Mouse (Mus musculus) spleen, adult 2 months (tissue): Measurements from ENCODE around the gene 2900026A02Rik. TPM values are rescaled to one million over a fixed set of nuclear protein-coding genes. Genes with fewer than 3 reads are reported as not detected.

Source experiments
- DNase-seq, 2 experiments: peaks; one replicate each; pipeline versions ENCODE4 v3.0.0 to v3.0.0-alpha.2; 2012 to 2021; ENCODE audit warnings: low spot score in 2 of 2, low read depth in 1 of 2
- H3K27ac ChIP-seq: fragments of 200-500 bp; 2 replicates; pipeline ENCODE4 v1.5.1; 2012; ENCODE audit warnings: low read length, inconsistent platforms; ENCODE audit not compliant: insufficient read depth
- H3K27me3 ChIP-seq: fragments of 200-500 bp; 2 replicates; pipeline ENCODE4 v1.6.1; 2012; ENCODE audit warnings: mild to moderate bottlenecking, moderate library complexity, low read length, inconsistent platforms; ENCODE audit not compliant: control insufficient read depth, insufficient read depth
- H3K36me3 ChIP-seq: fragments of 200-500 bp; 2 replicates; pipeline ENCODE4 v1.6.1; 2012; ENCODE audit warnings: mild to moderate bottlenecking, low read length, inconsistent platforms; ENCODE audit not compliant: control insufficient read depth, insufficient read depth
- H3K4me1 ChIP-seq: fragments of 200-500 bp; 2 replicates; pipeline ENCODE4 v1.6.1; 2011; ENCODE audit warnings: inconsistent platforms; ENCODE audit not compliant: control insufficient read depth, insufficient read depth, insufficient read length
- H3K4me3 ChIP-seq: fragments of 200-500 bp; 2 replicates; pipeline ENCODE4 v1.5.1; 2011; ENCODE audit warnings: mild to moderate bottlenecking, inconsistent platforms; ENCODE audit not compliant: insufficient read depth, insufficient read length; ENCODE audit errors: extremely low read depth
- CTCF ChIP-seq: fragments of 200-500 bp; IDR thresholded peaks from 2 replicates; pipeline ENCODE4 v1.5.1; 2011; ENCODE audit warnings: mild to moderate bottlenecking, inconsistent platforms; ENCODE audit not compliant: insufficient read depth, insufficient read length, insufficient replicate concordance; ENCODE audit errors: extremely low read depth
- POLR2A ChIP-seq: fragments of 200-500 bp; IDR thresholded peaks from 2 replicates; pipeline ENCODE4 v1.6.1; 2011; ENCODE audit warnings: low read depth, low read length, inconsistent platforms
- WGBS: fragments of 180-500 bp; shearing (Covaris S2); methylation state at CpG from one replicate; pipeline ENCODE4 v1.1.7; 2018; 5-methylcytosine and 5-hydroxymethylcytosine counted together
- polyA plus RNA-seq: library from polyadenylated mRNA; depleted of rRNA; stranded (reverse); fragments of >200 nt; gene quantifications from 2 replicates; pipeline ENCODE4 v1.2.3, GENCODE M21; 2012

2900026A02Rik gene
- polyA plus RNA-seq, 1 experiment: 5.1 TPM

DNA sequence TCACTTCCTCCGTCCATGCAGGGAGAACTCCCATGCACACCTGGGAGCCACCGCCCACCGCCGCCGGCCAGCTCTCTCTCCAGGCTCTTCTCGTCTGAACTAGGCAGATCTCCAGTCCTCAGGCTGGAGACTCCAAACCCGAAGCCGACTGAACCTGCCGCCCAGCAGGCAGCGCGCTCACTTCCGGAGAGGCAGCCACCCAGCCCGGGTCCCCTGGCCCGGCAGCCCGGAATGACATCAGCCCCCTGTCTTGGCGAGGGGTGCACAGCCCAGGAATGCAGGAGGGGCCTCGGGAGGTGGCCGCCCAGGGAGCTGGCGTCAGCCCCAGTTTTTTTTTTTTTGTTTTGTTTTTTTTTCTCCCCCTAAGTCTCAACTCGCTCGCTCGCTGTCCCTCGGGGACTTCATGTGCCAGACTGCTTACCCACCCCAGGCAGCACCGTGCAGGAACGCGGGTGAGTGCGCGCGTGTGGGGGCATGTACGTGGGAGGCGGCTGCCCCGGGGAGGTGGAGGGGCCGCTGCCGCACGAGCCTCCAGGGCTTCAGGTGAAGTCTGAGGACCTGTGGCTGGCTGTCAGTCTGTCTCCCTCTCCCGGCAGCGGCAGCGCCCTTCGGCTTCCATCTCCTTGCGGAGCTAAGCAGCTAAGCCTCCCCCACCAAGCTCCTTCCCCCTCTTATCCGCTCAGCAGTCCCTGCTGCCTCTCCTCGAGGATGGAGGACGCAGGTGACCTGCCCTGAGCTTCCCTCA, 82.5 kb downstream of the 2900026A02Rik start:
- 2% methylated on average over 42 of the region's 43 CpGs for WGBS
- H3K36me3 ChIP-seq: no peaks in the 10 kb centered on the region
- DNase-seq: peak in 1 of 2 experiments; percentile 18
- H3K27me3 ChIP-seq: peaks cover 5% of the 10 kb centered on the region; the same call in 1 of the 2 replicates
- H3K4me3 ChIP-seq: peak overlapping the region; percentile 57
- no peak for TF ChIP-seq CTCF
- TF ChIP-seq POLR2A: no peak
- H3K27ac ChIP-seq: no peak overlapping the region
- peaks cover 11% of the 10 kb centered on the region; the same call in 1 of the 2 replicates for H3K4me1 ChIP-seq

DNA sequence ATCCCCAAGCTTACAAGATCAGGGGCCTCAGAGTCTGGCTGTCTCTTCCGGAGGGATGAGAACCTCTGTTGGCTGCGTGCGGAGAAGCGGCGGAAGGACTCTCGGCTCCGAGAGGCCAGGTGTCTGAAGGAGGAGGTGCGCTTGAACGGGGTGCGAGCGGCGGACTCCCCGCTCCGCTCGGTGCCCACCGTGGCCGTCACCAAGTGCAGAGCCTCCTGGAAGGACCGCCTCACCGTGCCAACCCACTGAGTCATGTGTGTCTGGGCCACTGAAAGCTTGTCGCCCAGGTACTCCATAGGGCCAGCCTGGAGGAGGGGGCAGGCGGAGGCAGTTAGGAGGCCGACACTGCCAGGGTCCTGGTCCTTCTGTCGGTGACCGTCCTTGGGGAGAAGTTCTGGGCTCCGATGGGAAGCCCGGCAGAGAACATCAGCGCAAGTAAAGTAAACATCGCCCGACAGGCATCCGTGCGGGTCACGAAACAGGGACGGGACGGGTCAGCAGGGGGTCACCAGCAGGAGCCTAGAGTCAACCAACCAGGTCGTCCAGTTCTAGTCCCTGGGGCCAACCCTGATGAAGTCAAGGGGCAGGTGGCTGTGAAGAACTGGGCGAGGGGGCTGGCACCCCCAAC, 83.2 kb downstream of the 2900026A02Rik start:
- Histone ChIP-seq H3K4me1 (peaks cover 11% of the 10 kb centered on the region; the same call in 1 of the 2 replicates), H3K27me3 (peaks cover 5% of the 10 kb centered on the region; the same call in 1 of the 2 replicates), H3K36me3 (no peaks in the 10 kb centered on the region), H3K27ac (no peak overlapping the region), H3K4me3 (peak overlapping the region; percentile 57)
- TF ChIP-seq CTCF (no peak), POLR2A (no peak)
- 5% methylated on average over 36 of the region's 36 CpGs for WGBS
- DNase-seq: no peak

DNA sequence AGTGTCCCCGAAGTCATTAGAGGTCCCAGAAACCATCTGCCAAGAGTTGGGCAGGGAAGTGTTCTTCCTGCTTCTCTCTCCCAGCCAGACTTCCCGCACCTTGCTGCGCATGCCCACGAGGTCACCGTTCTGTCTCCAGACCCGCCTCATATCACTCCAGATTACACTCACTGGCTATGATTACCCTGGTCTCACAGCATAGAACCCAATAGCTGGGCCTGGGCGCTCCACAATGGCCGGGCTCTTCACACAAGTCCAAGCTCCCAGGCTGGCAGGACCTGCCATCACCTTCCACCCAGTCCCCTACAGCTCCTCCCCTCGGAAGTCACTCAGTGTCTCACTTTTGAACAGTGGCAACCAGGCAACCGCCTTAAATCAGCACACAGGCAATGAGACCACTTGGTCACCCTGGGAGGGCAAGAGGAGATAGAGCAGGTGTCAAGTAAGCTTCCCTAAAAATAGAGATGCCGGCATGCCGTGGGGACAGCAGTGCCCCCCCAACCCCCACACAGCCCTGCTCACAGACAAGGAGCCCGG, 84.0 kb downstream of the 2900026A02Rik start:
- H3K27ac ChIP-seq: no peak overlapping the region
- peak overlapping the region; percentile 57; the same call in 1 of the 2 replicates for H3K4me3 ChIP-seq
- DNase-seq: no peak
- peaks cover 11% of the 10 kb centered on the region; the same call in 1 of the 2 replicates for H3K4me1 ChIP-seq
- TF ChIP-seq POLR2A: no peak
- TF ChIP-seq CTCF: no peak
- H3K36me3 ChIP-seq: no peaks in the 10 kb centered on the region
- WGBS: 33% methylated on average over 13 of the region's 13 CpGs
- peaks cover 5% of the 10 kb centered on the region; the same call in 1 of the 2 replicates for H3K27me3 ChIP-seq

DNA sequence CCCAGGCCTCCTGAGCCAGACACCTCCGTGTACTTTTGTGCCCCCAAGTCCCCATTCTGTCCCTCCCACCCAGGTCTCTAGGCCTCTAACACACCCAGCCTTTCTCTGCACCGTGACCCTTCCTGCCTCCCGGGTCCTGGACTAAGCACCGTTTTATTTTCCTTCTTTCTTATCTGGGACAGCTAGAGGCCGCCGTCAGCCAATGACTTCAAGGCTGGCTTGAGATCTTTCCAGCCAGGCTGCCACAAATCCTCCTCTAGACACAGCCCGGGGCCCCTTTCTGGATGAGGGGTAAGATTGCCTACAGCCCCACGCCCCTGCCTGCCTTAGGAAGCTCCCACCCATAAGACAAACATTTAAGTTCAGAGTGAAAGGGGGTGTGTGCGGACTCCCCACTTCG, 85.5 kb downstream of the 2900026A02Rik start:
- 51% methylated on average over 10 of the region's 10 CpGs for WGBS
- H3K27ac ChIP-seq: no peak overlapping the region

DNA sequence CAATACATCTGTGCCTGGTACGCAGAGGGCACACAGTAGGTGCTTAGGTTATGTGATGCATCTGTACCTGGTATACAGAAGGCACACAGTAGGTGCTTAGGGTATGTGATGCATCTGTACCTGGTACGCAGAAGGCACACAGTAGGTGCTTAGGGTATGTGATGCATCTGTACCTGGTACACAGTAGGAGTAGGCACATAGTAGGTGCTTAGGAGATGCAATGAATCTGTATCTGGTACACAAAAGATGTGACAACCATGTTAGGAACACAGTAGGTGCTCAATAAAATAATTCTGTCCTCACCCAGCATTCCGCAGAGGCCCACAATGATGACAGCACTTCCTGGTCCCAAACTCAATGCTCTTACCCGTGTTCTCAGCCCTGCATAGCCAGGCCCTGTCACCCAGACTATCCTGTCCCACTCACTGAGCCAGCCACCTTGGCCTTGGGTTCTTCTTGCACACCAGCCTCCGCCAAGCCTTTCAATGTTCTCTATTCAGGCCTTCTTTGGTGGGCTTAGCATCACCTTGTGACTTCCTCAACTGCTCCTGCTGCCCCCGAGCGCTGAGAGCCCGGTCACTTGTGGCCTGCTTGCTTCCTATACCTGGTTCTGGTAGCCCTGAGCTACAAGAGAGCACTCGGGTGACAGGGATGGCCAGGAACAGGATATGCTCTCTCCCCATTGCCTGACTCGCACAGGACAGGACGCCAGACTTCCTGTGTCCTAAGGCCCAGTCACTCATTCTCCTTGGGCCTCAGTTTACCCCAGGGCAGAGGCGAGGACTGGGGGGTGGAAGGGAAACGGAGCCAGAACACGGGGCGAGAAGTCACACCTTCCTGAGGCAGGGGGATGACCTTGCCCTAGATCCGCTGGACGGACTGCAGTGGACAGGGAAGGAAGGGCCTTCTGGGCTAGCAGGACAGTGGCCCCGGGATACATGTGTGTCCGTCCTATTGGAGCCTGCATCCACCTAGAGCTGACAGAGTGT, 87.0 kb downstream of the 2900026A02Rik start:
- 87% methylated on average over 19 of the region's 19 CpGs for WGBS
- no peak for DNase-seq
- H3K4me1 ChIP-seq: peaks cover 11% of the 10 kb centered on the region; the same call in 1 of the 2 replicates
- no peak overlapping the region for H3K27ac ChIP-seq
- H3K27me3 ChIP-seq: peaks cover 5% of the 10 kb centered on the region; the same call in 1 of the 2 replicates
- TF ChIP-seq CTCF (no peak), POLR2A (no peak)
- H3K4me3 ChIP-seq: no peak overlapping the region
- no peaks in the 10 kb centered on the region for H3K36me3 ChIP-seq

More for the DNA sequence above, 85.5 kb downstream of the 2900026A02Rik start:
- no peak for DNase-seq
- Histone ChIP-seq H3K36me3 (no peaks in the 10 kb centered on the region), H3K4me3 (no peak overlapping the region), H3K4me1 (peaks cover 11% of the 10 kb centered on the region; the same call in 1 of the 2 replicates), H3K27me3 (peaks cover 5% of the 10 kb centered on the region; the same call in 1 of the 2 replicates)
- TF ChIP-seq CTCF: no peak
- no peak for TF ChIP-seq POLR2A

DNA sequence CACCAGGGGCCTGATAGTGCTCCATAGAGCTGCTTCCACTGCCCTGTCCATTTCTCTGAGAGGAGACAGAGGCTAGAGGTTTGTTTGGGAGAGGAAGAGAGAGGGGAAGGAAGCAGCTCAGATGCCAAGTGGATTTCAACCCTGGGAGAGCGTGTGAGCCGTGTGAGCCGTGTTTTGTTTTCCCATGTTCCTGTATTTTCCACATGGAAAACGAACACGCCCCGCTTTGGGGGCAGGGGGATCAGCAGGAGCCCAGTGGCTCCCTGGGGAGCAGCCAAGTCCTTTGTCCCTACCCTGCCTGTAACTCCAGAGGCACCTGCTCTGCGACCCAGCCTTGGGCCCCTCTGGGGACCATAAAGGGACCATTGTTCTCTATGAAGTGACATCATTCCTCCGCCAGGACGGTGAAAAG, 88.0 kb downstream of the 2900026A02Rik start:
- DNase-seq: no peak
- Histone ChIP-seq H3K27me3 (peaks cover 3% of the 10 kb centered on the region; the same call in 1 of the 2 replicates), H3K36me3 (no peaks in the 10 kb centered on the region), H3K4me3 (no peak overlapping the region), H3K27ac (peak overlapping the region; percentile 4; the same call in 1 of the 2 replicates), H3K4me1 (peaks cover 8% of the 10 kb centered on the region; the same call in 1 of the 2 replicates)
- TF ChIP-seq POLR2A (no peak), CTCF (no peak)
- 64% methylated on average over 9 of the region's 9 CpGs for WGBS
